Mouse (Mus musculus): ENCODE data around the gene Fam43b. TPM values are rescaled to one million over a fixed set of nuclear protein-coding genes. Genes with fewer than 3 reads are reported as not detected.

Fam43b gene
- polyA plus RNA-seq, 1 experiment from 2014 or later, result 1.2 TPM

DNA sequence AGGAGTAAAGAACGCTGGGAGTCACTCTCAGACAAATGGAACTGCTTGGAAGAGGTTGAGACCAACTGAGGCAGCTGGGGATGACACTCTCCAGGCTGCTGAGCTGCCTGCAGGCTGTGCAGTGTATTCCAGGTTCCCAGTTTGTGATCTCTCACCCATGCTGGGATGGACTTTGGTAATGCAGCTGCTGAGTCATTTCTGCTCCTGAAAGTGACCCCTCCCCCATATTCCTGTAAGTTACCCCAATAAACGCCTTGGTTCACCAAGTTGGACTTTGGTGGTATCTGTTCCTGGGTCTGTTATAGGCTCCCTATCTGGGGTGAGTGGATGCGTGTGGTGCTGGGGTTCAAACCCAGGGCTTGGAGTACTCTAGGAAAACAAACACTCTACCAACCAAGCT is 38.2 kb downstream of the Fam43b start:
- H3K4me1 ChIP-seq, result peaks cover 10% of the 10 kb centered on the region
- no peaks in the 10 kb centered on the region for H3K36me3 ChIP-seq
- H3K27me3 ChIP-seq, result 0 out of 2 replicates have a peak, but pooled peaks cover 4% of the 10 kb centered on the region
- ATAC-seq (ENCODE audit: low FRiP score), result no peak
- H3K9ac ChIP-seq, result no peak overlapping the region
- no peak overlapping the region for H3K4me3 ChIP-seq
- H3K9me3 ChIP-seq (replicated peaks), result no peaks in the 10 kb centered on the region
- H3K27ac ChIP-seq, result no peak overlapping the region
- 78% methylated on average over 3 of the region's 3 CpGs for WGBS
- no peak overlapping the region for H3K4me2 ChIP-seq (replicated peaks)

- 91% methylated on average over 12 of the region's 12 CpGs for WGBS
- ATAC-seq (ENCODE audit: low FRiP score), result no peak
- no peak overlapping the region for H3K4me3 ChIP-seq
- no peaks in the 10 kb centered on the region for H3K9me3 ChIP-seq (replicated peaks)
- H3K27ac ChIP-seq, result no peak overlapping the region
- peaks cover 7% of the 10 kb centered on the region for H3K4me1 ChIP-seq
- H3K9ac ChIP-seq, result no peak overlapping the region
- H3K27me3 ChIP-seq, result 0 out of 2 replicates have a peak, but pooled peaks cover 4% of the 10 kb centered on the region
- no peaks in the 10 kb centered on the region for H3K36me3 ChIP-seq
- H3K4me2 ChIP-seq (replicated peaks), result no peak overlapping the region
Observed at GRCm38 (mm10) chr4:138356551-138356950, 39.8 kb downstream of the Fam43b start.

- Histone ChIP-seq H3K4me2 (replicated peaks) (no peak overlapping the region), H3K9ac (no peak overlapping the region), H3K4me3 (no peak overlapping the region), H3K4me1 (peaks cover 3% of the 10 kb centered on the region; the same call in 1 of the 2 replicates), H3K27me3 (no peaks in the 10 kb centered on the region), H3K36me3 (no peaks in the 10 kb centered on the region), H3K27ac (no peak overlapping the region), H3K9me3 (replicated peaks) (no peaks in the 10 kb centered on the region)
- no peak for ATAC-seq (ENCODE audit: low FRiP score)
- 90% methylated on average over 8 of the region's 8 CpGs for WGBS
Observed at GRCm38 (mm10) chr4:138356141-138356540, 40.2 kb downstream of the Fam43b start.

- no peak for ATAC-seq (ENCODE audit: low FRiP score)
- WGBS, result 95% methylated on average over 2 of the region's 2 CpGs
Observed at GRCm38 (mm10) chr4:138355496-138355895, 40.8 kb downstream of the Fam43b start.

DNA sequence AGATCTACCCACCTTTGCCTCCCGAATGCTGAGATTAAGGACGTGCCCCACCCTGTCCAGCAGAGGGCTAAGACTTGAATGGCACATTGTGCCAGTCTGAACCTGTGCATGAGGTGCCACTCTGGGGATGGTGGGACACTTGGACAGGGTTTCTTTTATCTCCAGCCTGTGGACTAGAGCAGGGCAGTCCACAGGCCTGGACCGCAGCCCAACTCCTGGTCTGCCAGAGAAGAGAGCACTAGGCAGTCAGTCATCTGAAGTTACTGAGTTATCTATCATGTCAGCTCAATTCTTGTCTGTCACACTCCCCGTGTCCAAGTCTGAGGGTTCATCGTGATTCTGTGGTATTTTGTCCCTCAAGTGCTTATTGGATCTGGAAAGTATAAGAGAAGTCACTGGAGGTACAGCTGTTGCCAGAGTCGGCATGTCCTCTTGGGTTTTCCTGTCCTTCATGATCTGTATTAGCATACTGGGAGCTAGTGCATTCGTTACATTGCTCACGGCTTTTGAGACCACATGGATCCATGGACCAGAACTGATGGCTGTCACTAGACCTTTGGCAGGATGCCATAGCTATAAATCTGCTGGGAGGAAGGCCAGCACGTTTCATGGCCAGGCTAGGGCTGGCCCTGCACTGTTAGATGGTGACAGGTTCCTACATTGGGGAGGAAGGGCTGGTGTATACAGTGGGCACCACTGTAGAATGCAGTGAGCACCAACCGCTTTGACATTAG is 42.7 kb downstream of the Fam43b start:
- no peaks in the 10 kb centered on the region for H3K4me1 ChIP-seq
- WGBS, result 77% methylated on average over 10 of the region's 10 CpGs
- no peak overlapping the region for H3K4me3 ChIP-seq
- no peak for ATAC-seq (ENCODE audit: low FRiP score)
- H3K4me2 ChIP-seq (replicated peaks), result no peak overlapping the region
- H3K9me3 ChIP-seq (replicated peaks), result no peaks in the 10 kb centered on the region
- H3K27ac ChIP-seq, result no peak overlapping the region
- no peak overlapping the region for H3K9ac ChIP-seq
- no peaks in the 10 kb centered on the region for H3K36me3 ChIP-seq
- no peaks in the 10 kb centered on the region; the same call in 1 of the 2 replicates for H3K27me3 ChIP-seq

More at GRCm38 (mm10) chr4:138355496-138355895, 40.8 kb downstream of the Fam43b start:
- Histone ChIP-seq H3K9ac (no peak overlapping the region), H3K4me3 (no peak overlapping the region), H3K9me3 (replicated peaks) (no peaks in the 10 kb centered on the region), H3K27ac (no peak overlapping the region), H3K4me2 (replicated peaks) (no peak overlapping the region), H3K36me3 (no peaks in the 10 kb centered on the region), H3K4me1 (no peaks in the 10 kb centered on the region), H3K27me3 (no peaks in the 10 kb centered on the region)

GRCm38 (mm10) chr4:138352692-138353091 is 43.6 kb downstream of the Fam43b start:
- 78% methylated on average over 6 of the region's 6 CpGs for WGBS
- no peaks in the 10 kb centered on the region for H3K9me3 ChIP-seq (replicated peaks)
- H3K4me3 ChIP-seq, result no peak overlapping the region
- no peaks in the 10 kb centered on the region for H3K4me1 ChIP-seq
- H3K27ac ChIP-seq, result no peak overlapping the region
- no peaks in the 10 kb centered on the region for H3K36me3 ChIP-seq
- ATAC-seq (ENCODE audit: low FRiP score), result no peak
- H3K27me3 ChIP-seq, result no peaks in the 10 kb centered on the region; the same call in 1 of the 2 replicates
- no peak overlapping the region for H3K9ac ChIP-seq
- H3K4me2 ChIP-seq (replicated peaks), result no peak overlapping the region

- 84% methylated on average over 5 of the region's 5 CpGs for WGBS
- no peak for ATAC-seq (ENCODE audit: low FRiP score)
- H3K36me3 ChIP-seq, result no peaks in the 10 kb centered on the region
- no peak overlapping the region for H3K27ac ChIP-seq
- H3K4me3 ChIP-seq, result no peak overlapping the region
- no peaks in the 10 kb centered on the region for H3K4me1 ChIP-seq
- H3K9ac ChIP-seq, result no peak overlapping the region
- H3K9me3 ChIP-seq (replicated peaks), result no peaks in the 10 kb centered on the region
- H3K4me2 ChIP-seq (replicated peaks), result no peak overlapping the region
- no peaks in the 10 kb centered on the region; the same call in 1 of the 2 replicates for H3K27me3 ChIP-seq
Observed at GRCm38 (mm10) chr4:138351821-138352220, 44.5 kb downstream of the Fam43b start.

DNA sequence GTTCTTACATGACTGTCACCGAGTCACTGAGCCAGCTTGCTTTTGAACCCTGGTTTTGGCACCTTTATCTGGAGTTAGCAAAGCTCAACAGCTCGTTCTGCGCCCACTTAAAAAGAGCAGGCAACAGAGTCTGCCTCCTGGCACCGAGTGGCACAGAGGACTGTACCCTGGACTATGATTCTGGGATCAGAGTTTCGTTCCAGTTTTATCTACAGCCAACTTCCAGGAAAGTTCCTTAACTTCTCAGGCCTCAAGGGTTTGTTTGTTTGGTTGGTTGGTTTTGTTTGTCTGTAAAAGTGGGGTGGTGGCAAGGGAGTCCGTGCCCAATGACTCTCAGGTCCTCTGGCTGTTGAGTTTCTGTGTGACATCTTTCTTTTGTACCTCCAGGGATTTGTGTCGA is 47.6 kb downstream of the Fam43b start:
- Histone ChIP-seq H3K9me3 (replicated peaks) (no peaks in the 10 kb centered on the region), H3K9ac (no peak overlapping the region), H3K36me3 (no peaks in the 10 kb centered on the region), H3K4me2 (replicated peaks) (no peak overlapping the region), H3K27me3 (no peaks in the 10 kb centered on the region; the same call in 1 of the 2 replicates), H3K4me3 (no peak overlapping the region), H3K4me1 (no peaks in the 10 kb centered on the region), H3K27ac (no peak overlapping the region)
- no peak for ATAC-seq (ENCODE audit: low FRiP score)
- WGBS, result 76% methylated on average over 7 of the region's 7 CpGs

- WGBS, result 69% methylated on average over 1 of the region's 1 CpGs
- Histone ChIP-seq H3K9me3 (replicated peaks) (no peaks in the 10 kb centered on the region), H3K4me1 (no peaks in the 10 kb centered on the region), H3K27me3 (no peaks in the 10 kb centered on the region; the same call in 1 of the 2 replicates), H3K27ac (no peak overlapping the region), H3K9ac (no peak overlapping the region), H3K4me2 (replicated peaks) (no peak overlapping the region), H3K4me3 (no peak overlapping the region), H3K36me3 (no peaks in the 10 kb centered on the region)
- no peak for ATAC-seq (ENCODE audit: low FRiP score)
Observed at GRCm38 (mm10) chr4:138347280-138347679, 49.0 kb downstream of the Fam43b start.

- Histone ChIP-seq H3K36me3 (no peaks in the 10 kb centered on the region), H3K9me3 (replicated peaks) (no peaks in the 10 kb centered on the region), H3K27me3 (no peaks in the 10 kb centered on the region; the same call in 1 of the 2 replicates), H3K9ac (no peak overlapping the region), H3K4me3 (no peak overlapping the region), H3K4me2 (replicated peaks) (no peak overlapping the region), H3K4me1 (no peaks in the 10 kb centered on the region), H3K27ac (no peak overlapping the region)
- 85% methylated on average over 9 of the region's 9 CpGs for WGBS
- ATAC-seq (ENCODE audit: low FRiP score), result no peak
Observed at GRCm38 (mm10) chr4:138344891-138345545, 51.3 kb downstream of the Fam43b start.

All from hindbrain, embryonic 12.5 days (tissue).